ENCODE assay signal across 9 mouse cellular contexts in the genomic region with DNA sequence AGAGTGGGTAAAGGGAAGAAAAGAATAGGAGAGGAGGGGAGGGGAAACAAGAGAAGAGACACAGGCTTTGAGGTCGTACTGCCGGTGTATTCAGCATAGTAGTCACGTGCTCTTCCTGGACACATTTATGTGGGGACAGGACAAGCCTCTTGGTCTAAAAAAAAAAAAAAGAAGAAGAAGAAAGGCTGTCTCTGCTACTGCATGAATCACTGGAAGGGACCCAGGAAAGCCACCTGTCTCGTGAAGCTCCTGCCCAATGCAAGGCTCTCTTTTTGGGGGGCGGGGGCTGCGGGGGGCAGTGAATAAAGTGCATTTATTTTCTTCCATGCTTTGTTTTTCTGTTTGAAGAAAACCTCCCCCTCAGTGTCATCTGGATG.
DNase-seq lines count a peak whose midpoint lies in the region; ATAC-seq lines count a peak whose summit lies in the region.
"Had no signal": no experiment of that assay in that cellular context is flagged by ENCODE, and none has a peak within 500 bp of the region (broad histone marks: within the 10 kb centered on the region; RNA-seq: fewer than 3 reads in every experiment).

No protein-coding gene starts in this region.

- no peaks in the 10 kb centered on the region for H3K9me3 ChIP-seq in heart, embryonic 10.5 days
- H3K9me3 ChIP-seq in neural tube, embryonic 11.5 days (ENCODE audit: control insufficient read depth, low read length), result no peaks in the 10 kb centered on the region
- H3K9me3 ChIP-seq in limb, embryonic 13.5 days, result no peaks in the 10 kb centered on the region

- WGBS in heart, embryonic 10.5 days, result 52% methylated on average over 6 of the region's 6 CpGs
- 35% methylated on average over 6 of the region's 6 CpGs for WGBS in neural tube, embryonic 11.5 days
- 64% methylated on average over 6 of the region's 6 CpGs for WGBS in limb, embryonic 13.5 days

- peak overlapping the region; percentile 38 for H3K4me2 ChIP-seq in neural tube, embryonic 11.5 days (ENCODE audit: low read depth)
- peak overlapping the region; percentile 41 for H3K4me2 ChIP-seq in limb, embryonic 13.5 days (replicated peaks)

- DNase-seq in heart, embryonic 10.5 days (ENCODE audit: low spot score), result no peak
- DNase-seq in heart, postnatal 4 days, result no peak
- no peak for DNase-seq in neural tube, embryonic 11.5 days (ENCODE audit: low spot score)
- DNase-seq in neural tube, embryonic 10.5 days (ENCODE audit: extremely low spot score, low spot score), result no peak
- peak; percentile 16 for DNase-seq in telencephalon, adult 2 months (ENCODE audit: low read depth, low spot score)
- DNase-seq in thymus, postnatal 4 days, result no peak
- no peak for DNase-seq in spleen, postnatal 14 days (ENCODE audit: low spot score in 2 of 2)

- peaks cover 13% of the 10 kb centered on the region; the same call in 1 of the 2 replicates for H3K27me3 ChIP-seq in heart, embryonic 10.5 days (ENCODE audit: insufficient read depth, poor library complexity, severe bottlenecking)
- H3K27me3 ChIP-seq in neural tube, embryonic 11.5 days (ENCODE audit: control insufficient read depth, insufficient read depth, low read length), result no peaks in the 10 kb centered on the region
- H3K27me3 ChIP-seq in limb, embryonic 13.5 days, result peaks cover 40% of the 10 kb centered on the region

- peak overlapping the region; percentile 70; the same call in 1 of the 2 replicates for H3K27ac ChIP-seq in heart, embryonic 10.5 days
- peak overlapping the region; percentile 64 for H3K27ac ChIP-seq in neural tube, embryonic 11.5 days (ENCODE audit: low read depth, low read length)
- H3K27ac ChIP-seq in limb, embryonic 13.5 days, result no peak overlapping the region

- peak; percentile 52 for ATAC-seq in neural tube, embryonic 11.5 days (ENCODE audit: insufficient read depth, low FRiP score, low TSS enrichment)
- no peak for ATAC-seq in limb, embryonic 13.5 days (ENCODE audit: low FRiP score, low read depth)

- peak overlapping the region; percentile 18; the same call in 1 of the 2 replicates for H3K9ac ChIP-seq in neural tube, embryonic 11.5 days (ENCODE audit: low read length)
- H3K9ac ChIP-seq in limb, embryonic 13.5 days, result no peak overlapping the region

- peaks cover 30% of the 10 kb centered on the region for H3K4me1 ChIP-seq in heart, embryonic 10.5 days
- H3K4me1 ChIP-seq in neural tube, embryonic 11.5 days (ENCODE audit: control insufficient read depth, insufficient read depth, low read length), result peaks cover 23% of the 10 kb centered on the region
- H3K4me1 ChIP-seq in limb, embryonic 13.5 days, result no peaks in the 10 kb centered on the region

- H3K4me3 ChIP-seq in heart, embryonic 10.5 days, result peak overlapping the region; percentile 24; the same call in 1 of the 2 replicates
- no peak overlapping the region for H3K4me3 ChIP-seq in neural tube, embryonic 11.5 days (ENCODE audit: low read depth, low read length)
- no peak overlapping the region for H3K4me3 ChIP-seq in limb, embryonic 13.5 days
- H3K4me3 ChIP-seq: myocyte had no signal

- no peaks in the 10 kb centered on the region for H3K36me3 ChIP-seq in heart, embryonic 10.5 days
- H3K36me3 ChIP-seq in neural tube, embryonic 11.5 days (ENCODE audit: control insufficient read depth, insufficient read depth, low read length), result no peaks in the 10 kb centered on the region
- no peaks in the 10 kb centered on the region for H3K36me3 ChIP-seq in limb, embryonic 13.5 days
